Mouse (Mus musculus): ENCODE data around the gene Gm9913. TPM values are rescaled to one million over a fixed set of nuclear protein-coding genes. Genes with fewer than 3 reads are reported as not detected.

Gm9913 gene
- total RNA-seq, 2 experiments from 2014 or later, result 0.14 to 0.17 TPM

GRCm38 (mm10) chr2:125494831-125495812, 9.8 kb upstream of the Gm9913 start:
- DNase-seq (ENCODE audit: low spot score in 2 of 2), result no peak
- intact Hi-C loops (cut with DNase I), result no loop called here

GRCm38 (mm10) chr2:125496696-125497095, 8.2 kb upstream of the Gm9913 start:
- intact Hi-C loops (cut with DNase I), result no loop called here
- DNase-seq (ENCODE audit: low spot score in 2 of 2), result no peak

GRCm38 (mm10) chr2:125498216-125498615, 6.7 kb upstream of the Gm9913 start:
- no peak for DNase-seq (ENCODE audit: low spot score in 2 of 2)
- intact Hi-C loops (cut with DNase I), result no loop called here

- intact Hi-C loops (cut with DNase I), result no loop called here
- no peak for DNase-seq (ENCODE audit: low spot score in 2 of 2)
Observed at GRCm38 (mm10) chr2:125501526-125501925, 3.4 kb upstream of the Gm9913 start.

- DNase-seq (ENCODE audit: low spot score in 2 of 2), result peak; percentile 53 to 57
- intact Hi-C loops (cut with DNase I), result no loop called here
Observed at GRCm38 (mm10) chr2:125505746-125506315, 942 bp downstream of the Gm9913 start.

GRCm38 (mm10) chr2:125506316-125507054, 1.6 kb downstream of the Gm9913 start:
- intact Hi-C loops (cut with DNase I), result no loop called here
- DNase-seq (ENCODE audit: low spot score in 2 of 2), result peak; percentile 14 to 18

- intact Hi-C loops (cut with DNase I), result no loop called here
- DNase-seq (ENCODE audit: low spot score in 2 of 2), result no peak
Observed at GRCm38 (mm10) chr2:125507893-125508292, 3.0 kb downstream of the Gm9913 start, which contains the start of gene Fbn1. Gene Fbn1, minus strand, starts transcription at chr2:125507993.

- no peak for DNase-seq (ENCODE audit: low spot score in 2 of 2)
- intact Hi-C loops (cut with DNase I), result no loop called here
Observed at GRCm38 (mm10) chr2:125508381-125508780, 3.5 kb downstream of the Gm9913 start.

GRCm38 (mm10) chr2:125510752-125511151, 5.9 kb downstream of the Gm9913 start:
- intact Hi-C loops (cut with DNase I), result no loop called here
- no peak for DNase-seq (ENCODE audit: low spot score in 2 of 2)

GRCm38 (mm10) chr2:125511898-125512297, 7.0 kb downstream of the Gm9913 start:
- DNase-seq (ENCODE audit: low spot score in 2 of 2), result no peak
- intact Hi-C loops (cut with DNase I), result no loop called here

GRCm38 (mm10) chr2:125512544-125512943, 7.7 kb downstream of the Gm9913 start:
- DNase-seq (ENCODE audit: low spot score in 2 of 2), result no peak
- intact Hi-C loops (cut with DNase I), result no loop called here

GRCm38 (mm10) chr2:125514391-125514790, 9.5 kb downstream of the Gm9913 start:
- intact Hi-C loops (cut with DNase I), result no loop called here

GRCm38 (mm10) chr2:125515291-125516057, 10.6 kb downstream of the Gm9913 start:
- no peak for DNase-seq (ENCODE audit: low spot score in 2 of 2)
- intact Hi-C loops (cut with DNase I), result no loop called here

More at GRCm38 (mm10) chr2:125514391-125514790, 9.5 kb downstream of the Gm9913 start:
- DNase-seq (ENCODE audit: low spot score in 2 of 2), result no peak

- intact Hi-C loops (cut with DNase I), result no loop called here
- DNase-seq (ENCODE audit: low spot score in 2 of 2), result no peak
Observed at GRCm38 (mm10) chr2:125516594-125516993, 11.7 kb downstream of the Gm9913 start.

- DNase-seq (ENCODE audit: low spot score in 2 of 2), result no peak
- intact Hi-C loops (cut with DNase I), result no loop called here
Observed at GRCm38 (mm10) chr2:125525484-125525883, 20.6 kb downstream of the Gm9913 start.

GRCm38 (mm10) chr2:125526566-125526965, 21.7 kb downstream of the Gm9913 start:
- no peak for DNase-seq (ENCODE audit: low spot score in 2 of 2)
- intact Hi-C loops (cut with DNase I), result no loop called here

GRCm38 (mm10) chr2:125530665-125531064, 25.8 kb downstream of the Gm9913 start:
- intact Hi-C loops (cut with DNase I), result no loop called here
- DNase-seq (ENCODE audit: low spot score in 2 of 2), result no peak

- intact Hi-C loops (cut with DNase I), result no loop called here
- DNase-seq (ENCODE audit: low spot score in 2 of 2), result no peak
Observed at GRCm38 (mm10) chr2:125539640-125540039, 34.8 kb downstream of the Gm9913 start.

- DNase-seq (ENCODE audit: low spot score in 2 of 2), result no peak
- intact Hi-C loops (cut with DNase I), result no loop called here
Observed at GRCm38 (mm10) chr2:125540579-125540978, 35.7 kb downstream of the Gm9913 start.

Measured in left cerebral cortex, postnatal 36 days (tissue).